Mouse (Mus musculus) stomach, adult 2 months (tissue): Measurements from ENCODE around the gene Casc3. TPM values are rescaled to one million over a fixed set of nuclear protein-coding genes. Genes with fewer than 3 reads are reported as not detected.

Source experiments
- polyA plus RNA-seq: library from polyadenylated mRNA; depleted of rRNA; stranded (reverse); fragments of >200 nt; gene quantifications from 2 replicates; pipeline ENCODE4 v1.2.3, GENCODE M21; 2012; rRNA removed

Casc3 gene
- polyA plus RNA-seq: 12.8 and 15.0 TPM in 2 replicates

DNA sequence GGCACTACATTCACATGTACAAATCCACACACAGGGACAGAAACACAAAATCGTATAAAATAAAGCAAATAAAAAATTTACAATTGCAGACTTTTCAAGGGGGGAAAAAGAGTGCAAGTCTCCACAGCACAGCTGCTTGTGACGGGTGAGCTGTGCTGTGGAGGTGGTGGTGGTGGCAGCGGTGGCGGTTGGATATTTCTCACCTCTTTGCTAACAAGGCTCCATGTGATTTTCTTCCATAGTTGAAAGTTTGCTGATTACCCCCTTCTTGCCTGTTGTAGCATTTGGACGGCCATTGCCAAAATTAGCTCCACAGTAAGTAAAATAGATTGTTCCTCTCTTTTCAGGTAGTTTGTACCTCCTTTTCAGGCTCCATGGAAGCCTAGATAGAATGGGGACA, at the start of gene Casc3:
Casc3 (plus strand) TSS at position 301 of the 400 bp plus-strand sequence.

GRCm38 (mm10) chr11:98774582-98775347, 29.9 kb upstream of the Casc3 start, which contains the start of gene Nr1d1:
TSS of gene Nr1d1 (minus strand) at chr11:98775333.

DNA sequence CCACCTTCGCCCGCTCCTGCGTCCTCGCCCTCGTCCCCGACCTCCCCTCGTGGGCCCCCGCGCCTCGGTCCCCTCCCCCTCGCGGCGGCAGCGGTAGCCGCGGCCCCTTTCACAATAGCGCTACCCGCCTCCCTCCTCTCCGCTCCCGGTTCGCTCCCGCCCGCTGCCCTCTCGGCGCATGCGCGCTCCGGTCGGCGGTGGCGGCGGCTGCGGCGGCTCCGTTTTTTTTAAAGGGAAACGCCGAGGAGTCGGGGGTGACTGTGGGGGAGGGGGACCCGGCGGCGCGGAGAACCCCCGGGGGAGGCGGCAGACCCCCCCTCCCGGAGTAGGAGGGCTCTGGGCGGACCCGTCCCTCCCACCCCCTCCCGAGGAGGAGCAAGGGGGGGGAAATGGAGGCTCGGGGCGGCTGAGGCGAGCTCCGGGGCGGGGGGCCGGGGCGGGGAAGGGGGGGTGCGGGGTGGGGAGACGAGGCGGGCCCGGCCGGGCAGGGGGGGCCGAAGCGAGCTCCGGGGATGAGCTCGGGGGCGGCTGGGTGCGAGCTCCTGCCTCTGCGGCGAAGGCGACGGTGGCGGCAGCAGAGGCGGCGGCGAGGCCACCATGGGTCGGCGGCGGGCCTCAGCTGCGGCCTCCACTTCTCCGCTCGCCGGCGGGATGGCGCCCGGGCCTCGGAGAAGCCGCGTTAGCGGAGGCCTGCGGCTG, 9.5 kb upstream of the Casc3 start, which contains the start of gene Msl1:
Msl1 (plus strand) TSS at position 502 of the 699 bp plus-strand sequence.

DNA sequence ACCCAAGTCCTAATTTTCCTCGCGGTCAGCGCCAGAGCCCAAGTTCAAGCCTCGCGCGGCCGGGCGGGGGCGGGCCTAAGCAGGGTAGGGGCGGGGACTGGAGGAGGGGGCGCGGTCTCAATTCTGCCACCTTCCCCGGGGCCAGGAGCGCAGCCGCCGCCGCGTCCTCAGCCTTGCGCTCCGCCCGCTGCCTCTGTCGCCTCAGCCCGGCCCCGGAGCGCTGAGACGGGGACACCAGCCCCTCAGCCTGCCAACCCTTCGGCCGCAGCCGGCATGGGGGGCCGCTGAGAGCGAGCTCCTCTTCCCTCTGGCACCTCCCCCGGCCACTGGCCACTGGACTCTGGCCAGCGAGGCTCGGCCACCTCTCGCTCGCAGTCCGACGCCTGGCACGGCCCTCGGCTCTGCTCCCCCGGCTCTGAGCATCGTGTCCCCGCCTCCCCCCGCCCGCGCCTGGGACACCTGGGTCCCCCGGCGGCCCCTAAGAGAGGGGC, 32.0 kb downstream of the Casc3 start, which contains the start of gene Rapgefl1:
Rapgefl1 (plus strand) TSS at position 135 of the 491 bp plus-strand sequence.

DNA sequence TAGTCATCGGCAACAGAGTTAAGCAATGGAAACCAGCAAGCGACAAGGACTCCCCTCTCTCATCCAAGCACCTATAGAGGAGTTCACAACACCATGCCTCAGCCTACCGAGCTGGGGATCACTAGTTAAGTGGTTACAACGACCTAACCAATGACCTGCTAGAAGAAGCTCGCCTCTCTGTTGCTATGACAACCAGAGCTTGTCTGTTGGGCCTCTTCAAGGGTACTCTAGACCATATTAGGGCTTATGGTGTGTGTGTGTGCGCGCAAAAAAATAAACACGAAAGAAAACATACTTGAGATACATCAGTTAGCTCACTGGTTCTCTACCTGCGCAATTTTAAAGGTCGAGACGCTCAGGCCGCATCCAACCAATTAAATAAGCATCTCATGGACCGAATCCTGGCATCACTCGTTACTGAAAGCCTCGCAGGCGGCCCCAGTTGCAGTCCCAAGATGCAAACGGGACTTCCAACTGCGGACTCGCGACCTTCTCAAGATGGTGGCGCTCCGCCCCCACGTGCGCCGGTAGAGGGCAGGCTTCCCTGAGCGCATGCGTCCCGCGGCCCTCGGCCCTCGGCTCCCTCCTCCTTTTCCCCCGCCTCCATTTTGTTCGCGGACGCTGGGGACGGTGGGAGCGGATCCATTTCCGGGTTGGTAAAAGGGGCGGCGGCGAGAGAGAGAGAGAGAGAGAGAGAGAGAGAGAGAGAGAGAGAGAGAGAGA, 58.5 kb downstream of the Casc3 start, which contains the start of gene Wipf2:
Wipf2 (plus strand) TSS at position 611 of the 723 bp plus-strand sequence.

Other genes starting within 250 kb of the Casc3 start
- 25.0 and 29.7 TPM in 2 replicates for gene Ormdl3, start 217.5 kb upstream of the Casc3 start, polyA plus RNA-seq
- not detected in 2 replicates for gene Lrrc3c, start 206.6 kb upstream of the Casc3 start, polyA plus RNA-seq
- gene Gm12355, start 179.2 kb upstream of the Casc3 start, polyA plus RNA-seq: not detected in 2 replicates
- 0.05 TPM in 1 of 2 replicates, not detected in the other for gene Gsdma3, start 178.5 kb upstream of the Casc3 start, polyA plus RNA-seq
- gene Gsdma2, start 158.1 kb upstream of the Casc3 start, polyA plus RNA-seq: 1,555 and 1,561 TPM in 2 replicates
- 10.1 and 13.1 TPM in 2 replicates for gene Gsdma, start 140.6 kb upstream of the Casc3 start, polyA plus RNA-seq
- 80.1 and 85.7 TPM in 2 replicates for gene Psmd3, start 122.4 kb upstream of the Casc3 start, polyA plus RNA-seq
- gene Csf3, start 103.6 kb upstream of the Casc3 start, polyA plus RNA-seq: 0.05 and 0.17 TPM in 2 replicates
- gene Med24, start 75.5 kb upstream of the Casc3 start, polyA plus RNA-seq: 39.7 and 42.3 TPM in 2 replicates
- gene Thra, start 64.3 kb upstream of the Casc3 start, polyA plus RNA-seq: 39.6 and 53.6 TPM in 2 replicates
- 41.8 and 51.0 TPM in 2 replicates for gene Nr1d1, start 29.6 kb upstream of the Casc3 start, polyA plus RNA-seq
- gene Msl1, start 9.4 kb upstream of the Casc3 start, polyA plus RNA-seq: 13.0 and 27.7 TPM in 2 replicates
- gene Rapgefl1, start 31.9 kb downstream of the Casc3 start, polyA plus RNA-seq: 27.1 and 44.2 TPM in 2 replicates
- gene Wipf2, start 58.7 kb downstream of the Casc3 start, polyA plus RNA-seq: 8.5 and 14.1 TPM in 2 replicates
- gene Cdc6, start 102.9 kb downstream of the Casc3 start, polyA plus RNA-seq: 0.10 and 0.27 TPM in 2 replicates
- gene Rara, start 122.9 kb downstream of the Casc3 start, polyA plus RNA-seq: 35.6 and 46.0 TPM in 2 replicates
- 1.8 and 5.1 TPM in 2 replicates for gene Gjd3, start 178.1 kb downstream of the Casc3 start, polyA plus RNA-seq
- 0.35 and 1.1 TPM in 2 replicates for gene Top2a, start 219.3 kb downstream of the Casc3 start, polyA plus RNA-seq
- 88.4 and 198 TPM in 2 replicates for gene Igfbp4, start 236.3 kb downstream of the Casc3 start, polyA plus RNA-seq